Mouse (Mus musculus): ENCODE measurements around the gene Bbs4. TPM values are rescaled to one million over a fixed set of nuclear protein-coding genes. Genes with fewer than 3 reads are reported as not detected.

Bbs4 gene
- polyA plus RNA-seq, 1 experiment from 2014 or later, result 33.9 TPM

DNA sequence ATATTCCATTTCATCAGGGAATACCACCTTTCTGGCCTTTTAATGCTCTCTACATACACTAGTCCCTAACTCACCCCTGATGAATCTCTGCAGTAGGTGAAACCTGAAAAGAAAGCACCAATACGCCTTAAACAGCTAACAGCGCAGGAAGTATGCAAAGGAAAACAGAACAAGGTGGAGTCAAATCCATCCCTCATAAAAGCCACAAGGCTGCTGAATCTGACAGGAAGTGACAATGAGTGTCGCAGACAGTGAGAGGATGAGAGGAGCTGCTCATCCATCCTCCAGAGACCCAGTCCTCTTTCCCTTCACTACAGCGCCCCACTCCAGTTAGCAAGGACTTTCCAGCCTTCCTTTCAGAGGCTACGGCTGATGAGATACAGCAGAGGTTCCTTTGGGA, 14.9 kb downstream of the Bbs4 start:
- ATAC-seq (ENCODE audit: low read depth), result no peak
- Histone ChIP-seq H3K9me3 (0 out of 2 replicates have a peak, but pooled peaks cover 4% of the 10 kb centered on the region), H3K36me3 (peaks cover 78% of the 10 kb centered on the region), H3K4me3 (no peak overlapping the region), H3K4me2 (no peak overlapping the region), H3K9ac (no peak overlapping the region), H3K4me1 (replicated peaks) (no peaks in the 10 kb centered on the region), H3K27me3 (no peaks in the 10 kb centered on the region), H3K27ac (replicated peaks) (no peak overlapping the region)
- WGBS, result 87% methylated on average over 5 of the region's 5 CpGs

DNA sequence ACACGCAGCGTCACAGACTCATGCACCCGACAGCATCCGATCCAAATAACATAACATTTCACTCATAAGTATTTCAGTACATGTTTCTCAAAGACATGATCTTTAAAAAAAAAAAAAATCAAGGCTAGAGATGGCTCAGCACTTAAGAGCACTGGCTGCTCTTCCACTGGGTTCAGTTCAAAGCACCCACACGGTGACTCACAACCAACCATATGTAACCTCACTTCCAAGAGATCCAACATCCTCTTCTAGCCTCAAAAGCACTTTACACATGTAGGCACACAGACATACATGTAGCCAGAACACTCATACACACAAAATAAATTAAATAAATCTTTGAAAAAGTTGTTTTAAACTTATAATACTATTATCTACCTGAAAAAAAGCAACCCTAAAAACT, 15.4 kb downstream of the Bbs4 start:
- 95% methylated on average over 5 of the region's 5 CpGs for WGBS
- no peak for ATAC-seq (ENCODE audit: low read depth)
- Histone ChIP-seq H3K4me2 (no peak overlapping the region), H3K27me3 (no peaks in the 10 kb centered on the region), H3K27ac (replicated peaks) (no peak overlapping the region), H3K4me1 (replicated peaks) (no peaks in the 10 kb centered on the region), H3K9ac (no peak overlapping the region), H3K9me3 (0 out of 2 replicates have a peak, but pooled peaks cover 4% of the 10 kb centered on the region), H3K4me3 (no peak overlapping the region), H3K36me3 (peaks cover 78% of the 10 kb centered on the region)

DNA sequence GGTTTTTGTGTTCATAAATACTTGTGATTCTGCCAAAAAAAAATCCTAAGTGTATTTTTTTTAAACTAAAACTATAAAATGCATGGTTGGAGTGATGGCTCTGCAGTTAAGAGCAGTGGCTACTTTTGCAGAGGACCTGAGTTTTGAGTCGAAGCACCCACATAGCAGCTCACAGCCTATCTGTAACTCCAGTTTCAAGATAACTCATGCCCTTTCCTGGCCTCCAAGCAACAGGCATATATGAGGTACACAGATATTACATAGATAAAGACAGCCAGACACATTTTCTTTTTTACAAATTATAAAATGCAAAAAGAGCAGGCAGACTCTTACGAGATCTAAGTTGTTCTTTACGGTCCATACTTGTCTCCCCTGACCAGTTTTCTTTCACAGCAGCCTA, 16.8 kb downstream of the Bbs4 start:
- Histone ChIP-seq H3K27me3 (no peaks in the 10 kb centered on the region), H3K9me3 (0 out of 2 replicates have a peak, but pooled peaks cover under 1% of the 10 kb centered on the region), H3K36me3 (peaks cover 78% of the 10 kb centered on the region), H3K4me2 (no peak overlapping the region), H3K4me3 (no peak overlapping the region), H3K4me1 (replicated peaks) (no peaks in the 10 kb centered on the region), H3K27ac (replicated peaks) (no peak overlapping the region), H3K9ac (no peak overlapping the region)
- ATAC-seq (ENCODE audit: low read depth), result no peak
- WGBS, result 92% methylated on average over 3 of the region's 3 CpGs

DNA sequence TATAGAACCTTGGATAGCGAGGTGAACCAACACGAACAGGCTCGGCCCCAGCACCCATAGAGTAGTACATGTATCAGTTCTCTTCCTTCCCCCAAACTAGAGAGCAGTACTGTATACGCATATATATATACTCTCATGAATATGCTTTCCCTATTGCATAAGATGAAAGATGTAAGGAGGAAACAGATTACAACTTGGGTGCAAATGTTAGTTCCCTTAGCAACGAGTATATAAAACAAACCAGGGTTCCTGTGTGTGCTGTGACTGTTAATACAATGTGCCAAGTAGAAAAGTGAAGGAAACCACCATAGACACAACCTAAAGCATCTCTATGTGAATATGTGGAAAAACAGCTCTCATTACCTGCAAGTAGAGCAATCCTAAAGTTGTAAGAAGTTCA, 23.3 kb downstream of the Bbs4 start:
- Histone ChIP-seq H3K27me3 (no peaks in the 10 kb centered on the region), H3K36me3 (peaks cover 94% of the 10 kb centered on the region), H3K9ac (no peak overlapping the region), H3K4me1 (replicated peaks) (no peaks in the 10 kb centered on the region), H3K4me3 (no peak overlapping the region), H3K4me2 (no peak overlapping the region), H3K27ac (replicated peaks) (no peak overlapping the region), H3K9me3 (no peaks in the 10 kb centered on the region)
- ATAC-seq (ENCODE audit: low read depth), result no peak
- 98% methylated on average over 5 of the region's 5 CpGs for WGBS

DNA sequence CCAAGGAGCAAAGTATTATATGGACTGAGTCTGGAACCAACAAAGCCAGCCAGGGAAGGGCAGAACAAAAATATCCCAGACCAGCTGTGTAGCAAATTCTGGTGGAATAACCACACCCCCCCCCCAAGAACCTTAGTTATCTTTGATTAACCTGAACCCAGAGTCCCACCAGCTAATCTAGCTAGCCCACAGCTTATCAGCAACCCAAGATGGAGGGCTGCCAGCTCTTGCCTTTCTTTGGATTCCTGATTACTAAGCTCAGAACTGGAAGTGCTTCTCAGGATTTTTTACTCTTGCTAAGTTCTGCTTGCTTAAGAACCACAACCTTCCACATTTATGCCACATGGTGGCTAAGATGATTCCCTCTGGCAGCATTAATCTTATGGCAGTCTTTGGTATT, 29.0 kb downstream of the Bbs4 start:
- Histone ChIP-seq H3K27ac (replicated peaks) (no peak overlapping the region), H3K4me3 (no peak overlapping the region), H3K9ac (no peak overlapping the region), H3K27me3 (no peaks in the 10 kb centered on the region), H3K4me1 (replicated peaks) (no peaks in the 10 kb centered on the region), H3K9me3 (no peaks in the 10 kb centered on the region), H3K36me3 (peaks cover 81% of the 10 kb centered on the region), H3K4me2 (no peak overlapping the region)
- no peak for ATAC-seq (ENCODE audit: low read depth)

DNA sequence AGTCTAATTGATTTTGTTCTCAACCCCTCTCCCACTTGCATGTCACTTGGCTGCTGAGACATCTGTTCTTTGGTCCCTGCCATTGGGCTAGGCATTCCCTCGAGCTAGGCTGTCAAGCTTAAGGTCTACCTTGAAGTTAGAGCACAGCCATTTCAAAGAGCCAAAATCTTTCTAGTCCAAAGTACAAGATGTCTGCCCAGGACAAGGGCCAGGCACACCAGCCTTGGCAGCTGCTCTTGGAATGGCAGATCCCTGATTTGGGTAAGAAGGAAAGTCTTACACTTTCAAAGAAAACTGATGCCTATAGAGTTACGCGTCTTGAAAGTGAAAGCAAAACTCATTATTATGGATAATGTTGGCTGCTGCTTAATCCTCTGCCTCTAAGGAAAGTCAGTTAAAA, 37.1 kb downstream of the Bbs4 start:
- Histone ChIP-seq H3K4me2 (no peak overlapping the region), H3K9me3 (no peaks in the 10 kb centered on the region), H3K27ac (replicated peaks) (no peak overlapping the region), H3K4me3 (no peak overlapping the region), H3K36me3 (peaks cover 58% of the 10 kb centered on the region), H3K9ac (no peak overlapping the region), H3K27me3 (no peaks in the 10 kb centered on the region), H3K4me1 (replicated peaks) (no peaks in the 10 kb centered on the region)
- no peak for ATAC-seq (ENCODE audit: low read depth)
- WGBS, result 94% methylated on average over 3 of the region's 3 CpGs

DNA sequence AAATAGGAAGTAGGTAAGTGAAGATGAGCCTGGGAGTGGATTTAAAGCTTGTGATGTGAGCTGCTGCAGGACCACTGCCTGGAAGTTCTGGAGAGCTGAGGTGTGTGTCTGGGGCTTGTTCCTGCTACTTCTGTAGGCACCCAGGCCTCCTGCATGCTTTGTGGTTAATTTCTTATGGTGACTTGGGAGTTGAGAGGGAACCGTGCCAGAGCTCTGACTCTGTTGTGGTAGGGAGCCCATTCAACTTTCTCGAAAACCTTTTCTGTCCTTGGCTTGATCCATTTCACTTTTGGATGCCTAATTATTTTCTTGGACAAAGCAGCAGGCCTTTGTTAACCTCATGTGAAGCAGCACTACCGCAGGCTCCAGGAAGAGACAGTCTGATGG, 42.0 kb downstream of the Bbs4 start:
- 83% methylated on average over 3 of the region's 3 CpGs for whole genome bisulfite sequencing
- Histone ChIP-seq H3K27ac (replicated peaks) (no peak overlapping the region), H3K9me3 (no peaks in the 10 kb centered on the region), H3K36me3 (peaks cover 78% of the 10 kb centered on the region), H3K4me2 (no peak overlapping the region), H3K9ac (no peak overlapping the region), H3K27me3 (no peaks in the 10 kb centered on the region), H3K4me3 (no peak overlapping the region), H3K4me1 (replicated peaks) (no peaks in the 10 kb centered on the region)
- ATAC-seq (ENCODE audit: low read depth), result no peak

DNA sequence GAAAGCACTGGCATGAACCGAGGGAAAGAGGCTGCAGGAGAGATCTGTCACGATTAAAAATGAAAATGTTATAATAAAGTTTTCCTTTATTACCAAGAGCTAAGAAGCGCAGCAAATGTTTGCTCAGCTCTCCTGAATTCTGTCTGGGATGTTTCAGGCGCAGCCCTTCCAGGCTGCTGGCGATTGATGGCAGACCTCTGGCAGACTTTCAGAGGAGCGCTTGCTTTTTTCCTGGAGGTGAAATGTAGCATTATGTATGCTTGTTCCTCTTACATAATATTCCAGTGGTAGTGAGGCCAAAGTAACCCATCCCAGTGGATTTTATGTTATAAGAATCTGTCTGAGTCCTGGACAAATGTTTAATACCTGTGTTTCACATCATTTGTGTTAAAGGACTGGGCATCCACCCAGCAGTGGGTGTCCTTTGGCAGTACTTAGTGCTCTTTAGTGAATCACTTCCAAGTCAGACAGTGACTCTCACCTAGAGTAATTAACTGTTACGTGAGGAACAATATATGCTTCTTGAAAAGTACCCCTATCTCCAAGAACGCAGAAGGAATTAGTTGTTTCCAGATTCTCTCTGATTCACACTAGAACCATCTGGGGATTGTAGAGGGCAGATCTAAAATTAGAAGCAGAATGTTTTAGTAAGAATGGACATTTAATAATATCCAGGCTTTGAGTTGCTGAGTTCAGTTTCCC, 42.6 kb downstream of the Bbs4 start:
- no peak overlapping the region for H3K4me3 ChIP-seq
- WGBS, result 92% methylated on average over 8 of the region's 8 CpGs
- H3K27me3 ChIP-seq, result no peaks in the 10 kb centered on the region
- ATAC-seq (ENCODE audit: low read depth), result no peak
- no peaks in the 10 kb centered on the region for H3K4me1 ChIP-seq (replicated peaks)
- no peak overlapping the region for H3K27ac ChIP-seq (replicated peaks)
- H3K9ac ChIP-seq, result no peak overlapping the region
- no peaks in the 10 kb centered on the region for H3K9me3 ChIP-seq
- H3K4me2 ChIP-seq, result no peak overlapping the region
- peaks cover 79% of the 10 kb centered on the region for H3K36me3 ChIP-seq

DNA sequence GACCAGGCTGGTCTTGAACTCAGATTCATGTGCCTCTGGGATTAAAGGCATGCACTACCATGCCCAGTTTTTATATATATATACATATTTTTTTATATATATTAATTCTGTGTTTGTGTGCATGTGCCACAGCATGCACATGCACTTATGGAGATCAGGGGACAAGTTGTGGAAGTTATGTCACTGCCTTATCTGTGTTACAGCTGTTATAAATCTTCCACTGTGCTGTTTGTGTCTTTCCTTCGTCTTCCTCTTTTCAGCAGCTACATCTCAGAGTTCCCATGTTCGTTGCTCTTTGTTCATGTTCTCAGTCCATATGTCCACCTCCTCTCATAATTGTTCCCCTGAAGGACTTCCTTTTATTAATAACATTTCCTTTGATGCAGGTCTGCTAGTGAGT, 45.4 kb downstream of the Bbs4 start:
- Histone ChIP-seq H3K9me3 (no peaks in the 10 kb centered on the region), H3K4me3 (no peak overlapping the region), H3K4me2 (no peak overlapping the region), H3K4me1 (replicated peaks) (no peaks in the 10 kb centered on the region), H3K27ac (replicated peaks) (no peak overlapping the region), H3K27me3 (no peaks in the 10 kb centered on the region), H3K9ac (no peak overlapping the region), H3K36me3 (peaks cover 67% of the 10 kb centered on the region)
- 82% methylated on average over 2 of the region's 2 CpGs for WGBS
- no peak for ATAC-seq (ENCODE audit: low read depth)

DNA sequence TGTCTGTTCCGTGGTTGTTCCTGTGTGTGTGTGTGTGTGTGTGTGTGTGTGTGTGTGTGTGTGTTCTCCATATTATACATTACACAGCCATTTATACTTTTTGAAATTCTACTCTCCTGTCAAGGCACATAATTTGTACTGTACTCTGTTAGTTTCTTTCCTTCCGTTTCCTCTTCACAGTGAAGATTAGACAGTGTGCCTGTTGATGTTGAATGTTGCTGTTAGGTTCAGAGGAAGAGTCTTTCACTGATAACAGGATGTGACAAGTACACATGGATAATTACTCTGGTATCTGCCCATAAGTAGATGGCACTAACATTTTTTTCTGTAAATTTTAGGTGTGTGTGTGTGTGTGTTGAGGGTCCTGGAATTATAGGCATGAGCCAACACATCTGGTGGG, 56.9 kb downstream of the Bbs4 start:
- 93% methylated on average over 2 of the region's 2 CpGs for WGBS
- ATAC-seq (ENCODE audit: low read depth), result no peak
- Histone ChIP-seq H3K4me3 (no peak overlapping the region), H3K27me3 (no peaks in the 10 kb centered on the region), H3K4me1 (replicated peaks) (peaks cover 21% of the 10 kb centered on the region), H3K27ac (replicated peaks) (no peak overlapping the region), H3K36me3 (peaks cover 34% of the 10 kb centered on the region), H3K9ac (no peak overlapping the region), H3K4me2 (no peak overlapping the region), H3K9me3 (no peaks in the 10 kb centered on the region)

DNA sequence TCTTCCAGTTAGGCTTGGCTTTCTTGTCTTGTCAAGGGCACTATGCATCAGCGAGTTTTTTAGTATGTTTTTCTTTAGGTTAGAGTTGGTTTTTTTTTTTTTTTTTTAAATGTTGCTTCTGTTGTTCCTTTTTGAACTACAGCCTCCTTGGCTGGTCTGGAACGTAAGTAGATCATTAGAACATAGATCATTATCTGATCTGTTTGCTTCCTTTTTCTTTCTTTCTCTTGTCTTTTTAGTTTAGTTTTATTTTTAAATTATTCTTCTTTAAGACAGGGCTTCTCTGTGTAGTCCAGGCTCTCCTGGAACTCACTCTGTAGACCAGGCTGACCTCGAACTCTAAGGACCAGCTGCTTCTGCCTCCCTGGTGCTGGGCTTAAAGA, 60.8 kb downstream of the Bbs4 start:
- Histone ChIP-seq H3K9ac (peak overlapping the region; percentile 81), H3K4me3 (peak overlapping the region; percentile 61)

DNA sequence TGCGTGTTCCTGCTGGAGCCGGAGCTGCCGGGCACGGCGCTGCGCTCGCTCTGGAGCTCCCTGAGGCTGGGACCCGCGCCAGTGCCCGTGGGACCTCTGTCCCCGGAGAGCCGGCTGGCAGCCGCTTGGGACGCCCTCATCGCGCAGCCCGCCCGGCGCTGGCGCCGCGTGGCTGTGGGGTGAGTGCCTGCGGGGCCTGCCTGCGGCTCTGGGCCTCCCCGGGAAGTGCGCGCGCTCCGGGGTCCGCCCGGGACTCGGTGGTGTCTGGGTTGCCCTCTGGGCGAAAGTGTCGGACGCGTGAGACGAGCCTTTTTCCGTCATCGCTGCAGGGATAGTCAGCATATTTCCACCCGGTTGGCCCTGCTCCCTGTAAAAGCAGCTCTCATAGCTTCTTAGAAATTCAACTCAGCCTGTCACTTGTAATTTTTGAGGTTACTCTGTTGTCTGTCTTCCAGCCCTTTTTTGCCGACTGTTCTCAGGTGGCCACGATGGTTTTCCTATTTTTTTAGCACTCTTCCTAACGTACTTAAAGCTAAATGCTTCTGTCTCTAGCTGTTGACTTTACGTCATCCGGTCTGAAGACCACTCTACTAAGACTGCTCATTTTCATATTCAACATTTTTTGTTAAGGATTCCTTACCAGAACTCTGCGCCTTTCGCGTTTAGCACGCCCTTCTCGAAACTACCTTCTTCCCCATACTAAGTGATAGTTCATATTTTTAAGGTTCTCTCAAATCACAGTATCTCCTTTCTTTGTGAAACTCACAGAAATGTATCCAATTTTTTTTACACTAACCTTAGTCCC, 61.4 kb downstream of the Bbs4 start:
- Histone ChIP-seq H3K9ac (peak overlapping the region; percentile 81), H3K36me3 (no peaks in the 10 kb centered on the region), H3K9me3 (no peaks in the 10 kb centered on the region), H3K27ac (replicated peaks) (peak overlapping the region; percentile 93), H3K27me3 (no peaks in the 10 kb centered on the region), H3K4me1 (replicated peaks) (peaks cover 36% of the 10 kb centered on the region), H3K4me2 (peak overlapping the region; percentile 67), H3K4me3 (peak overlapping the region; percentile 61)
- ATAC-seq (ENCODE audit: low read depth), result peak; percentile 75
- WGBS, result 1% methylated on average over 50 of the region's 50 CpGs

More for the DNA sequence above, 60.8 kb downstream of the Bbs4 start:
- H3K4me1 ChIP-seq (replicated peaks), result peaks cover 36% of the 10 kb centered on the region
- peaks cover 2% of the 10 kb centered on the region; the same call in 1 of the 2 replicates for H3K36me3 ChIP-seq
- no peaks in the 10 kb centered on the region for H3K9me3 ChIP-seq
- peak overlapping the region; percentile 67 for H3K4me2 ChIP-seq
- H3K27ac ChIP-seq (replicated peaks), result no peak overlapping the region
- no peaks in the 10 kb centered on the region for H3K27me3 ChIP-seq
- 42% methylated on average over 3 of the region's 3 CpGs for WGBS
- ATAC-seq (ENCODE audit: low read depth), result no peak

Measured in neural tube, embryonic 13.5 days (tissue).